In the genomic region with DNA sequence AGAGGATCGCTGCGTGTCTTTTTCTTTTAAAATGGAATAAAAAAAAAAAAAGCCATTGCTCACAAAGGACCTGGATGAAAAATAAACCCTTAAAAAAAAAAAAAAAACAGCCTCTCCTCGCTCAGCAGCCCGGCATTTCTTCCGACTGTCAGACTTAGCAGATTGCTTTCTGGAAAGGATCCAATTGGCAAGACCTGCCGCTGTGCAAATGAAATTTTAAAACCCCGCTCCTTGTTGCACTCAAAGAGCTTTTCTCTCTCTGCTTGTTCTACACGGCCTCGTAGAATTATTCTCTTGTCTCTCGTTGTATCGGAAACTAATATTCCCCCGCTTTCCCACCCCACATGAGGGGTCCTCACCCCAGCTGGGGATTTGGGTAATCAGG, we compare ENCODE assay signal across 10 mouse cellular contexts.
DNase-seq lines count a peak whose midpoint lies in the region; ATAC-seq lines count a peak whose summit lies in the region.
"Had no signal": no experiment of that assay in that cellular context is flagged by ENCODE, and none has a peak within 500 bp of the region (broad histone marks: within the 10 kb centered on the region; RNA-seq: fewer than 3 reads in every experiment).

No protein-coding gene starts in this region.

- H3K9me3 ChIP-seq in forebrain, embryonic 13.5 days (replicated peaks): no peaks in the 10 kb centered on the region
- H3K9me3 ChIP-seq in intestine, embryonic 15.5 days: no peaks in the 10 kb centered on the region
- H3K9me3 ChIP-seq in lung, embryonic 15.5 days: no peaks in the 10 kb centered on the region
- H3K9me3 ChIP-seq in stomach, embryonic 14.5 days (ENCODE audit: control insufficient read depth, low read depth, low read length): no peaks in the 10 kb centered on the region
- H3K9me3 ChIP-seq: G1E had no signal

- peak overlapping the region; percentile 96 for H3K27ac ChIP-seq in forebrain, embryonic 13.5 days
- 0 out of 2 replicates have a peak overlapping the region, but pooled peaks have one; percentile 60 for H3K27ac ChIP-seq in intestine, embryonic 15.5 days
- H3K27ac ChIP-seq in lung, embryonic 15.5 days: peak overlapping the region; percentile 81
- peak overlapping the region; percentile 69; the same call in 1 of the 2 replicates for H3K27ac ChIP-seq in stomach, embryonic 14.5 days (ENCODE audit: low read length)

- peak; percentile 22 for DNase-seq in kidney, adult 9 months
- DNase-seq in kidney, adult 11 months: no peak
- DNase-seq in thymus, postnatal 14 days: no peak
- no peak for DNase-seq in ovary, postnatal 36 days (ENCODE audit: low spot score)

- peak overlapping the region; percentile 50 for H3K4me2 ChIP-seq in forebrain, embryonic 13.5 days
- H3K4me2 ChIP-seq in intestine, embryonic 15.5 days (replicated peaks): peak overlapping the region; percentile 52
- peak overlapping the region; percentile 54 for H3K4me2 ChIP-seq in lung, embryonic 15.5 days
- peak overlapping the region; percentile 38 for H3K4me2 ChIP-seq in stomach, embryonic 14.5 days (replicated peaks; ENCODE audit: low read depth, low read length)

- no peak overlapping the region for H3K4me3 ChIP-seq in forebrain, embryonic 13.5 days
- H3K4me3 ChIP-seq in intestine, embryonic 15.5 days (replicated peaks): no peak overlapping the region
- H3K4me3 ChIP-seq in lung, embryonic 15.5 days: peak overlapping the region; percentile 20; the same call in 1 of the 2 replicates
- H3K4me3 ChIP-seq in stomach, embryonic 14.5 days (ENCODE audit: low read depth, low read length): no peak overlapping the region
- H3K4me3 ChIP-seq: megakaryocyte, embryonic 14.5 days had no signal

- no peaks in the 10 kb centered on the region for H3K36me3 ChIP-seq in forebrain, embryonic 13.5 days (ENCODE audit: poor library complexity, severe bottlenecking)
- H3K36me3 ChIP-seq in intestine, embryonic 15.5 days: no peaks in the 10 kb centered on the region
- no peaks in the 10 kb centered on the region for H3K36me3 ChIP-seq in lung, embryonic 15.5 days
- no peaks in the 10 kb centered on the region for H3K36me3 ChIP-seq in stomach, embryonic 14.5 days (ENCODE audit: control insufficient read depth, insufficient read depth, low read length)
- H3K36me3 ChIP-seq: G1E had no signal

- H3K9ac ChIP-seq in forebrain, embryonic 13.5 days: 0 out of 2 replicates have a peak overlapping the region, but pooled peaks have one; percentile 45
- no peak overlapping the region for H3K9ac ChIP-seq in intestine, embryonic 15.5 days
- no peak overlapping the region for H3K9ac ChIP-seq in lung, embryonic 15.5 days
- H3K9ac ChIP-seq in stomach, embryonic 14.5 days (replicated peaks; ENCODE audit: low read depth, low read length): no peak overlapping the region

- H3K4me1 ChIP-seq in forebrain, embryonic 13.5 days: peaks cover 50% of the 10 kb centered on the region
- H3K4me1 ChIP-seq in intestine, embryonic 15.5 days (replicated peaks): no peaks in the 10 kb centered on the region
- H3K4me1 ChIP-seq in lung, embryonic 15.5 days: peaks cover 24% of the 10 kb centered on the region
- no peaks in the 10 kb centered on the region; the same call in 1 of the 2 replicates for H3K4me1 ChIP-seq in stomach, embryonic 14.5 days (ENCODE audit: control insufficient read depth, insufficient read depth, low read length)
- H3K4me1 ChIP-seq: megakaryocyte, embryonic 14.5 days had no signal

- ATAC-seq in forebrain, embryonic 13.5 days: peak; percentile 57
- ATAC-seq in intestine, embryonic 15.5 days: no peak
- ATAC-seq in lung, embryonic 15.5 days (ENCODE audit: borderline replicate concordance, extremely low read depth, low FRiP score, low TSS enrichment): no peak
- no peak for ATAC-seq in stomach, embryonic 14.5 days (ENCODE audit: insufficient number of reproducible peaks, insufficient read depth, low FRiP score, low read depth)

- WGBS in forebrain, embryonic 13.5 days: 28% methylated on average over 12 of the region's 12 CpGs
- WGBS in intestine, embryonic 15.5 days: 31% methylated on average over 12 of the region's 12 CpGs
- 21% methylated on average over 12 of the region's 12 CpGs for WGBS in lung, embryonic 15.5 days
- WGBS in stomach, embryonic 14.5 days: 28% methylated on average over 12 of the region's 12 CpGs

- no peaks in the 10 kb centered on the region for H3K27me3 ChIP-seq in forebrain, embryonic 13.5 days
- peaks cover 7% of the 10 kb centered on the region; the same call in 1 of the 2 replicates for H3K27me3 ChIP-seq in intestine, embryonic 15.5 days (replicated peaks)
- H3K27me3 ChIP-seq in lung, embryonic 15.5 days: no peaks in the 10 kb centered on the region; the same call in 1 of the 2 replicates
- H3K27me3 ChIP-seq in stomach, embryonic 14.5 days (ENCODE audit: control insufficient read depth, insufficient read depth, low read length): no peaks in the 10 kb centered on the region
